Mouse (Mus musculus): Measurements from ENCODE around the gene Gpr156.
"Not testable (repeated sequence)": the region's sequence is repeated elsewhere in the genome, so short reads cannot be mapped to it uniquely, and the experiment has no call there.

Gpr156 gene

DNA sequence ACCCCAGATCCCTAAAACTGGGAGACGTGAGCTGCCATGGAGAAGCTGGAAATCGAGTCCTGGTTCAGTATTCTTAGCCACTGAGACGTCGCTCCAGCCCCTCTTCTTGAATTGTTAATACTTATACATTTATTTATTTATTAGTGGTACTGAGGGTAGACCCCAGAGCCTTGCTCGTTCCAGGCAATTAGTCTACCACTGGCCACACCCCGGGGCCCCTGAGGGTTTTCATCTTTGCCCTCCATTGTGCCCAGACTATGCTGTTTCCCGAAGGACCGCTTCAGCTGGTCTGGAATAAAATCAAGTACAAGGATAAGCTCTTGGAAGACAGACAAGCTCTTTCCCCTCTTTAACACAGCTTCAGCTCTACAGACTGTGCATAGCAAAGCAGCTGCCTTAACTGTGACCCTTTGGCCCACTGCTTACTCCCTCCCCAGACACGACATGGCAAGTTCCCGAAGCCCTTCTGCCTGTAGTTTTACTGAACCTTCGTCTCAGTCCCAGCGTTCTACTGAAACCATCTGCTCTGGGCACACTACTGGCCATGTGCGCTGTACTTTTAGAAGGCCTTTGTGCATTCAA is 39.1 kb downstream of the Gpr156 start:
- in situ Hi-C loops (cut with MboI, MseI): no loop called here

DNA sequence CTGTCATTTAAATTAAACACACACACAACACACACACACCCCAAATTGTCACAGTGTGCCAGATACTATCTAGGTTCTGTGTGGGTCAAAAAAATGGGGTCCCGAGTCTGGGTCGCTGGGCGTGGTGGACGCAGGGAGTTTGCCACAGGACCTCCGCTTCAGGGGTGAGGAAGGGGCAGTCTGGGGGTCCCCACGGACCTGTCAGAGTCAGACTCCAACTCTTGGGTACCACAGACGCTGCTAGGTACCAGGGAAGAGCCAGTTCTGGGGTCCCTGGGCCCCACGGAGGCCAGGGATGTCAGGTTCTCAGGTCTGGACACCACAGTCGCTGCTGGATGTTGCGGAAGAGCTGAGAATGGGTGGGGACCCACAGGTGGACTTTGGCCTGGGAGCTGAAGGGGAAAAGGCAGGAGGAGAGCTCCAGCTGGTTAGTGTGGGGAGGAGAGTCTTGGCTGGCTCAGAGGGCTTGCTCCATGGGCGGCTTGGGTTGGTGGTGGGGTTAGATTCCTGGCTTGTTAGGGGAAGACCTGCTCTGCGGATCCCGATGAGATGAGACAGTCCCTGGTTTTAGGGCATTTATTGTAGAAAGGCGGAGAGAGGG is 39.9 kb downstream of the Gpr156 start:
- in situ Hi-C loops (cut with MboI, MseI): no loop called here

DNA sequence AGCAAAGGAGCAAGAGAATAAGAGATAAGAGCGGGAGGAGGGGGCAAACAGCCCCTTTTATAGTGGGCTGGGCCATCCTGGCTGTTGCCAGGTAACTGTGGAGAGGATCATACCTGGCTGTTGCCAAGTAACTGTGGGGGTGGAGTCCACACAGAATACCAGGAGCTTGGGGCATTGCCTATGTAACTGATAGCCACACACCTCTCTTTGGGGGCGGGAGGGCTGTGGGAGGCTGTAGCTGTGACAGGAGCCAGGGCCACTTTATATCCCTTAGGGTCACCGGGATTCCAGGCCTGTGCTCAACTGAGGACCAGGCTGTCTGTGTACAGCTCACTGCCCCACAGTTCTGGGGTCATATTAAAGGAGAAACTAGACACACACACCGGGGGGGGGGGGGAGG is 40.5 kb downstream of the Gpr156 start:
- in situ Hi-C loops (cut with MboI, MseI): no loop called here

DNA sequence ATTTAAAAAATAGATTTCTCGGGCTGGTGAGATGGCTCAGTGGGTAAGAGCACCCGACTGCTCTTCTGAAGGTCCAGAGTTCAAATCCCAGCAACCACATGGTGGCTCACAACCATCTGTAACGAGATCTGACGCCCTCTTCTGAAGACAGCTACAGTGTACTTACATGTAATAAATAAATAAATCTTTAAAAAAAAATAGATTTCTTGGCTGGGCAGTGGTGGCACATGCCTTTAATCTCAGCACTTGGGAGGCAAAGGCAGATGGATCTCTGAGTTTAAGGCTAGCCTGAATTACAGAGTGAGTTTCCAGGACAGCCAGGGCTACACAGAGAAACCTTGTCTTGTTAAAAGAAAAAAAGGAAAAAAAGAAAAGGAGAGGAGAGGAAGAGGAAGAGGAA is 46.4 kb downstream of the Gpr156 start:
- in situ Hi-C loops (cut with MboI, MseI): not testable (repeated sequence)

DNA sequence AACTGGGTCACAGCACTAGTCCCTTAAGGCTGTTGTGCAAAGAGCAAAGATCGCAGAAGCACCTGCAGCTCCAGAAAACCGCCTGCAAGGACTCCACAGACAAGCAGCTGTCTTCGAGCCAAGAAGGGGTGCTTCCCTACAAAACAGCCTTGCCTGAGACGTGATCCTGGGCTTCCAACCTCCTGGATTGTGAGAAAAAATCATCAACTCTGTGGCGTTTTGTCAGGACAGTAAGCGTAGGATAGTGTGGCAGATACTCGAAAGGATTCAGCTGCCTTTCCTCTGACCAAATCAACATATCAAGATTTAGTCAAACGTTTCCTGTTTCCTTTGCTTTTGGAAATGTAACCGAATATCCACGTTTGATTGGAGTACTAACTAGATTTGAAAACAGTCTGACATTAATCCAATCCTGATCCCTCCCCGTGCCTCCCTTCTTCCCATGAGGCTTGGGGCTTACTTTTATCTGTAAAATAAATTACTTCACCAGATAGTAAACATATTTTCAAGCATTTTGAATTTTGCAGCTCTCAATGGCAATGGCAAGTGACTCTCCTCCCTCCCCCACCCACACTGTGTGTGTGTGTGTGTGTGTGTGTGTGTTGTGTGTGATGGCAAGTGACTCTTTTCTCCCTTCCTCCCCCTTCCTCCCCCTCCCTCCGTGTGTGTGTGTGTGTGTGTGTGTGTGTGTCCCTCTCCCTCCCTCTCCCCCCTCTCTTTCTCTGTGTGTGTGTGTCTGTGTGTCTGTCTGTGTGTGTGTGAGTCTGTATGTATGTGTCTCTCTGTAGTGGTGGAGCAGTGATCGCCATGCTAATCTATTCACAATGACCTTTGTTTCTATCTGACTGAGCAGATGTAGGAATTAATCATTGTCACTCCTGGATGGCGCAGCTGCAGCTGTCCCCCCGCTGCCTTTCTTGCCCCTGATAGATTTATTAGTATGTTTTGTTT is 47.3 kb downstream of the Gpr156 start:
- in situ Hi-C loops (cut with MboI, MseI): no loop called here

DNA sequence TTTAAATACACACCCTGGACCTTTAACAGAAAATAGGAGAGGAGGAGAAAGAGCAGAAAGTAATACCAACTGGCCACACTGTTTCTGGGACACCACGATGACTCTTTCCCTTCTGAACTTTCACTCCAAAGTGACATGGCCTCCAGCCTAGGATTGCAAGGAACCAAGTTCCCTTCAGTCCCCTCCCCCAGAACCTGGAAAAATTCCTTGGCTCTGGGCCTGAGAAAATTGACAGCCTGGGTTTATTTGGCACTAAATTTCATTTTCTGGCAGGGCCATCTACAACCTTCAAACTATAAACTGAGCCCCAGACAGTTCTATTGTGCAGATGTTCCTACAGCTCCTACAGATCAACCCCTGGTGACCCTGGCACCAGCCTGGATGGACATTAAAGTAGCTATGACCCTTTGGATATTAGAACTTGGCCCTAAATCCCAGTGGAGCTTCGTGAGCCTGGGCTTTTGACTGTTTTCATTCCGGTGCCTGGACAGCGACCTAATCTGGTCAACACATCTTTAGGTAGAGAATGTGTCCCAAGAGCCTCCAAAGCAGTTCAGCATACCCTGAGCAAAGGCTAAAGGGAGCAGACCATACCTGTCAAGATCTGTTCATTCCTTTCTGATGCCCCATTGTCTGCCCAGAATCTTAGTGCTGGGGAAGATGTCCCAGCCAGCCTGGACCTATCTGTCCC is 48.2 kb downstream of the Gpr156 start:
- in situ Hi-C loops (cut with MboI, MseI): no loop called here

DNA sequence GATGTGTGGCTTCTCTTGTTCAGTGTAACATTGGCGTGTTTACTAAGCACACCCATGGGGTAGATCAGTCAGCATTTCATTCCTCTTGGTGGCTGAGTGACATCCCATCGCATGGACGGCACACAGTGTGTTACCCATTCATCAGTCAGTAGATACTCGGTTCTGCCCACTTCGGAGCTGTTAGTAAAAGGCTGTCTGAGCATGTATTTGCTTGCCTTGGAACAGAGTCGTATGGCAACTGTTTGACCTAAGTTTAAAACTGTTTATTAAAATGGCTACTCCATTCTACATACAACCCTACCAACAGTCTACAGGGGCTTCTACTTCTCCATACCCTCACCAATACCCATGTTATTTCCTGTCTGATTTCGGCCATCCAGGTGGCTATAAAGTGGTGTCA is 50.6 kb downstream of the Gpr156 start:
- in situ Hi-C loops (cut with MboI, MseI): no loop called here

DNA sequence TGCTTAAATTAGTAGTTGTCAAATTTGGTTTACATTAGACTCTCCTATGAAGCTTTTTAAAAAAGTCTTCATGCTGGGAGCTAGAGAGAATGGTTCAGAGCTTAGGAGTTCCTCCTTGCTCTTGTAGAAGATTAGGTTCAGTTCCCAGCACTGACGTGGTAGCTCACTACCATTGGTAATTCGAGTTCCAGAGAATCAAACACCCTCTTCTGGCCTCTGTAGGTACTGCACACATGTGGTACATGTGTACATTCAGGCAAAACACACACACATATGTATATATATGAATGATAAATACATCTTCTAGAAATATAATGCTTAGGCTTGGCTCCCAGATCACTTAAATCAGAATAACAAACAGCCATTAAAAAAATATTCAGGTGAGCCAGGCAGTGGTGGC is 51.1 kb downstream of the Gpr156 start:
- in situ Hi-C loops (cut with MboI, MseI): no loop called here

DNA sequence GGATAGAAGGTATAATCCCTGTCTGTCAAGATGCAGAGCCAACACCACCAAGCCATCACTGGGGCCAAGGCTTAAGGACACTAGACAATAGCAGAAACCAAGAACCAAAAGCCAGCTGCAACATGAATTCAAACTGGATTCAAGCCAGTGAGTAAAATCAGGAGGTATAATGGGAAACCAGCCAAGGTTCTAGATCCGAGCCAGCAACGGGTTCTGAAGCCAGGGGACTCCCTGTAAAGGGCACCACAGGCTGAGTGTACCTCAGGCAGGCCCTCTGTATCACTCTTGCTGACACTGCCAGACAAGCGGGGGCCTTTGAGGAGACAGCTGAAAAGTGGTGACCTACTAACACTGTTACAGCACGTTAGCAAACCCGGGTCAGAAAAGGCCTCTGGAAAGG is 55.2 kb downstream of the Gpr156 start:
- in situ Hi-C loops (cut with MboI, MseI): no loop called here

DNA sequence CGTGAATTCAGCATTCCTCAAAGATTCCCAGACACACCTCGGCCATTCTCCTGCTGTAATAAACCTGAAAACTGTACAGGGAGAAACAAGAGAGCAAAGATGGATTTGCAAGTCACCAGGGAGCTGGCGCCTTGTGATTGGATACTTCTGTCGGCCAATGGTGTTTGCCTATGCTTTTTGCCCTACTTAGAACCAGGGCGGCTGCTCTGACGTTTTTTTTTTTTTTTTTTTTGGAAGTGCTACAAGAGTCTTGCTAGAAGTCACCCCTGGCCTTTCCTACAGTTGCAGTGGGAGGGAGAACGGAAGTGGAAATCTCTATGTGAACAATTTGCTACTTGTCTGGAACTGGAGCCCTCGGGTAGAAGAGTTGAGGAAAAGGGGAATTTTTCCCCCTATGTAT is 56.1 kb downstream of the Gpr156 start:
- in situ Hi-C loops (cut with MboI, MseI): no loop called here

DNA sequence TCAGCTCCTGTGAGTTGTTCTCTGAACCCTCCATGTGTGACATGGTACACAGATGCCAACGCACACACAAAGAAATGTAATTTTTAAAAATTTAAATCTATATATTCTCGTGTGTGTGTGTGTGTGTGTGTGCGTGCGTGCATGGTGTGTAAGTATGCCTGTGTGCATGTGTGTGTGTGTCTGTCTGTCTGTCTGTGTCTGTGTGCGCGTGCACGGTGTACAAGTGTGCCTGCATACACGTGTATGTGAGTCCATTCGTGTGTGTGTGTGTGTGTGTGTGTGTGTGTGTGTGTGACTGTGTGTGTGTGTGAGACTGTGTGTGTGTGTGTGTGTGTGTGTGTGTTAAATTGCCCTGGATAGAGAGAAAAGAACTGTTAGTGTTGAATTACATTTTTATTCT is 56.9 kb downstream of the Gpr156 start:
- in situ Hi-C loops (cut with MboI, MseI): not testable (repeated sequence)

DNA sequence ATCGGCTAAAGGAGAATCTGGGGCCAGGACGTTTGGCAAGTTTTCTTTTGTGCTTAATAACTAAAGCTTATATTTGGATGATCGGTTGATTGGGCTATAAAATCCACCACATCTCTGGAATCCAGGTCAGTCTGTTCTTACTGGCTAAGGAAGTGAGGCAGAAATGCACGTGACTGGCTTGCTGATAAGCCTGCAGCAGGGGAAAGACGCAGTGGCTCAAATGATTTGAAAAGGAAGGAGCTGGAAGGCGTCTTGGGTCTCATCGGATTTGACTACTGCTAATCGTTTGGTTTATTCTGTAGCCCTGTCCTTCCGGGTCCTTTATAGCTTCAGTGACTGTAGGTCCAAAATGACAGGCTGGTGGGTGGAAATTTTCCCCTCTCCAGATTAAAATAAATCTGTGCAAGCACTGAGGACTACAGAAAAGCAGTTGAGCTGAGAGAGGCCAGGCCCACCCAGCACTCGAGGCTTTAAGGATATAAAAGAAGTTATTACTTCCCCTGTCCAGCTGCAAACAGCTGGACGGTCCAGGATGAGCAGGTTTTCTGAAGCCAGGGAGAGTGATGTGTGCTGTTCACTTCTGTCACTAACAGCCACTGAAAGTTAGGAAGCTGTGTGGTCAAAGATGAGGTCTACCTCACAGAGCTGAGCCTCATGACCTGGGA is 57.7 kb downstream of the Gpr156 start:
- in situ Hi-C loops (cut with MboI, MseI): no loop called here

DNA sequence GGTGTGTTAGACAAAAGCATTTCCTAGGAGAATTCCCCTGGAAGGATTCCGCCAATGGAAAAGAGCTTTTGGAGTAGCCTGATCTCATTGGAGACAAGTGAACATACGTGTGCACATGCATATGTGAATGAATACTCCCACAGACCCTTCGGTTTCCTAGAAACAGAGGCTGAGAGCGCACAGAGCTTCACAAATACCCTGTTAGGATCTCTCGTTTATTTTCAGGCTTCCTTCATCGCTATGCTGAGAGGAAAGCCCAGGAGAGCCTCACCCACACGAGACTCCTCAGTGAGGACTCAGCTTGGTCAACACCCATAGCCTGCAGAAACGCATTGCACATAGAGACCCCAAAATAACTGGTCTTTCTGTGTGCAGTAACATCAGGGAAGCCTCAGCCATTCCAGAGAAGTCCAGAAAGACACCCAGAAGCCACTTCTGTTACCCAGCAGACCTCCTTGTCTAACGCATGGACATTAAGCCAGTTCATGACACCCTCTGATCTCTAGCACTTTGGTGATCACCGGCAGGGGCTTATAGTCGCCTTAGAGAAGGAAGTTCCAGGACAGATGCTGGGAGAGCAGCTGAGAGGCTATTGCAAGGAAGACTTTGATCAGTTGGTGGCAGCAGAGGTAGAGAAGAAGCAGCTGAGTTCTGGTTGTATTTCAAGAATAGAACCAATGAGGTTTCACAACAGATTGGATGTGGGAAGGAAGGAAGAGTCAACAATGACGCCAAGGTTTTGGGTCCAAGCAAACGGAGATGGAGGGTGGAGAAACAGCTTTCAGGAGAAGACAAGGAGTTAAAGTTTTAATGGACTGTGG is 58.4 kb downstream of the Gpr156 start:
- in situ Hi-C loops (cut with MboI, MseI): no loop called here

DNA sequence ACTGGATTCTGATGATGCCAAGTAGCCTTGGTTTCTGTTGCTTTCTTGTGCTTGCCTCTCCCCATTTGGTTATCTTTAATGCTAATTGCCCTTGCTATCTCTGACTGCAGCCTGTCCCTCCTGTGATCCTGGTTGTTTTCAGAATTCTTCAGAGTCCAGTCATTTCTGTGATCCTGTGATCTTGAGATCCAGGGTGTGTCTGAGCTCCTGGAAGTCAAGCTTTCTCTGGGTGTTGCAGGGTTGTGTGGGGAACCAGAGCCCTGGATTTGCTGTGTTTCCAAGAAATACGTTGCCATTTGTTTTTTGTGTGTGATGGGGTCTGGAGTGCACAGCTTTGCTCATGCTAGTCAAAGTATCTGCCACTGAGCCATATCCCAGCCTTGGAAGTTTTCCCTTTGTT is 65.6 kb downstream of the Gpr156 start:
- in situ Hi-C loops (cut with MboI, MseI): no loop called here

DNA sequence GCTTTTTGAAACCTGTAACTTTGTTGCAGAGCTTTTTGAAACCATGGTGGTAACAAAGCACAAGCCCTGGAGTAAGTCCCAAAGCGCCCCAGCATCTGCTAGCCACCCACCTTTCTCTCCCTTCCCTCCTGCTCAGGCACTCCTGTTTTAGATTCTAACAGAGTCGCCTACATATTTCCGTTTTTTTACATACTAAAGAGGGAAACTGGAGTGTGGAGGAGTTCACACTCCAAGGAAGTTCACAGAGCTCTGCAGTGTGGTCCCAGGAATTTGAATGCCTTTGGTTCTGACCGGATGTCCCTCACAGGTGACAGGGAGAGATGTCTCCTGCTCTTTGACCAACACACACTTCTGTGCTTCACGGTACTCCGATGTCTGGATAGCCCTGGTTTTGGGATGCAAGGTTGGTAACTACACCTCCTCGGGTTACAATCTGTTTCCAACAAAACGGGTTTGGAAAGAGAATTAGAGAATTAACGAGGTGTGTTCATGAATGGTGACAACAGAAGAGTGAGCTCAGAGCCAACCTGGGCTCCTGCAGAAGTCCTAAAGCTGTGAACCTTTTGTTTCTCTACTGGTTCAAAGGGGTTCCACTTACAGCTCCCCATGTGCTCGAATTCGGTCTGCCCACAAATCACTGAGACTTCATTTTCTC is 72.0 kb downstream of the Gpr156 start:
- in situ Hi-C loops (cut with MboI, MseI): no loop called here

DNA sequence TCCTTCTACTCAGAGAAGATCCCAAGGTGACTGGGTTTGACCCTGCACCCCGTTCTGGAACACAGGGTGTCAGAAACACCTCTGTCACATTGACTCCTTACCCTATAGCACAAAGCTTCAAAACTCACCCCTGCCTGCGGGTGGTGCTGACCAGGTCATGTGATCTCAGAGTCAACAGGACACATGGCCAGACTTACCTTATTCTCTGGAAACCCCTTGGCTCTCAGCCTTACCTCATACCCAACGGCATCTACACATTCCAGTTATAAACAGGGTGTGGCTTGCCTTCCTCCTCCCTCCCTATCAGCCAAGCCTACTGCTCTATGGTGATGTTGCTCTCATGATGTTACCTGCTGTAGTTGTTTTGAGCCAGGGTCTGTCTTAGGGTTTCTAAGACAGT is 73.5 kb downstream of the Gpr156 start:
- in situ Hi-C loops (cut with MboI, MseI): loop anchor here (10.0 kb wide), 2 partner anchors 205 to 315 kb away; no protein-coding TSS in a partner anchor

DNA sequence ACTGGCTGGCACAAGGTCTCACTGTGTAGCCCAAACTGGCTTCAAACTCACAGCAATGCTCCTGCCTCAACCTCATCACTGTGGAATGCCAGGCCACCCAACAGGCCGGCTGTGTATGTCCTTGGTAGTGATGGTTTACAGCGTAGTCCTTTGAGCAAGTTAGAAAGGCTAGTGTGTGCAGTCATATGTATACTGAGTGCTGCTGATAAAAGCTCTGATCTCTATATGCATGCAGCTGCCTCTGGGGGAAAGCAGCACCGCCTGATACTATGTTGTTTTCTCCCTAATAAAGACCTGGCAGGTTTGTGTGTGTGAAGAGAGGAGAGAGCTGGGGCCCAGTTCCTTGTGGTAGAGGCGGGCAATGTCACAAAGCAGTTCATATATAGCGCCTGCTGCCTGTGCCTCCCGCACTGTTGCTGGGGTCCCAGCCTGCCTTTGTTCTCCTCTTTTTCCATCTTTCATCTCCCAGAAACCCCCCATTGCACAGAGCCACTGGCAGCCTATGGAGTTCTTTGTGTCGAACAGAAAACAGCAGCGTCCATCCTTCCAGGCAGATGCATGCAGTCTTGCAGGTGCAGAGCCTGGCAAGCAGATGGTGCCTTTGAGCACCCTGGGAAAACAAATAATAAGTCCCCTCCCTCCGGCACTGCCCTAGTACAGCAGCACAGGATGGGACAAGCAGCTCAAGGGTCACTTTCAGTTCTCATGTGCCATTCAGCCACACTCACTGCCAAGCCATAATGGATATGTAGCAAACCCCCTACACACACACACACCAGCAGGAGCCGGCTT is 74.5 kb downstream of the Gpr156 start:
- in situ Hi-C loops (cut with MboI, MseI): loop anchor here (10.0 kb wide), 2 partner anchors 204 to 314 kb away; no protein-coding TSS in a partner anchor

DNA sequence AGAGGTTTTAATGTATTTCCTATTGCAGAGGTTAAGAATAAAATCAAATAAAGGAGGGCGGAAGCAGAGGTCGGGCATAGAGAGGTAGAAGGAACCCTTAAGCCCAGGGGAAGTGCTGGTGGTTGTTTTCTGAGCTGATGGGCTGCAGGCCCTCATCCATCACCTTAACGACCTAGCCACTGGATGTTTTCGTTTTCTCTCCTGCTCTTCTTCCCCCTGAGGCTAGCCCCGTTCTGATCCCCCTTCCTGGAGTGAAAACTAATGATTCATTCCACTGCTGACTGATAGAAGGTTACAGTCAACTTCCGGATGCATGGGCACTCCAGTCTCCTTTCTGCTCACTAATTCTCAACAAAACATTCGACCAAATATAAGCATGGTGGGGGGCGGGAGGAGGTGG is 76.5 kb downstream of the Gpr156 start:
- in situ Hi-C loops (cut with MboI, MseI): loop anchor here (10.0 kb wide), 2 partner anchors 202 to 312 kb away; no protein-coding TSS in a partner anchor

DNA sequence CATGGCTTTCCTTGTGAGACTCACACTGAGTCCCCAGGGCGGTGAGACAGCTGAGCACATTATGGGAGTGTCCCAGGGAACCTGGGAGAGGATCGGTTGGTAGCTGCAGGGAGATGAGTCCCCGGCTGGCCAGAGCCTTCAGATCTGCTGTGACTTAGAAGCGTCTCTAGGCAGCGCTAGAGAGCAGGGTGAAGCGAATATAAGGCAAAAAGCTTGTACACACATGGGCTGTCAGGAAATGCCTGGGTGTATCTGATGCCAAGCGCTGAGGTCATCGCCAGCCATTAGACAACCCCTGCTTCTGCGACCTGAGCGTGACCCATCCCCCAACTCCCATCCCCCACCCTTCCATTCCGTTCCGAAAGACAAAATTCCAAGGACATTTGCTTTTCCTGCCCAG is 78.4 kb downstream of the Gpr156 start:
- in situ Hi-C loops (cut with MboI, MseI): loop anchor here (10.0 kb wide), 2 partner anchors 200 to 310 kb away; no protein-coding TSS in a partner anchor
